Mouse (Mus musculus) thymus, postnatal 10 days (tissue): Measurements from ENCODE around the gene Fosb.

Source experiments
- DNase-seq, 2 experiments: peaks; one replicate each; pipeline ENCODE4 v3.0.0; 2021; ENCODE audit warnings: low spot score in 2 of 2

The Fosb gene

DNA sequence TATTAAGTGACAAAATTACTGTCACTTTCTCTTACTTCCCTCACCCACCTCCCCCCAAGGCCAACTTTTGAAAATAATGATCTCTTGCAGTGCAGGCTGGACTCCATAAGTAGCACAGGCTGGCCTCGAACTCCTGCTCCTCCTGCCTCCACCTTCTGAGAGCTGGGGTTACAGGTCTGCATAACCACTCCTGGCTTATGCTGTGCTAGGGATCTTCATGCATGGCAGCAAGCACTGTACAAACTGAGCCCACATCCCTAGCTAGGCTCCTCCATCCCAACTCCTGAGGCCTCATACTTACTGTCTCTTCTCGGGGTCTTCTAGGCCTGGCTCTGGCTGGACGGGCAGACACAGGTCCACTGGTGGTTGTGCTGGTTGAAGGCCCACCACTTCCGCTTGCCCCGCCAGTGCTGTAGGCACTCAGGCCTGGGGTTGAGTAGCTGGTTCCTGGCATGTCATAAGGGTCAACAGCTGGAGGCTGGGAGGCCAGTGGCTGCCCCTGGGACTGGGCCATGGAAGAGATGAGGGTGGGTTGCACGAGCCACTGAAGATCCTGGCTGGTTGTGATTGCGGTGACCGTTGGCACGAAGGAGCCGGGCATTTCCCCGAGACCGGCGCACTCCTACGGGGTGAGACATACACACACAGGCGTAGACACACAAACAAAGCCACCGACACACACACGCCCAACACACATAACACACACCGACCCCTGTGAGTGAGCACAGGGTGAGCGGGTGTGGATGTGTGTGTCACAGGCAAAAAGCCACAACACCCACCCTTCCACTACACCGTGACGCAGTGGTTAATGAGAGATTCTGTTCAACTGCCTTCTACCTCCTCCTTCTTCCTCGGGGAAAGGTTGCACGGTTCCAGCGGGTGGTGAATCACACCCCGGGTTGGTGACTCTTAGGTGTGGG lies 2.8 kb downstream of the Fosb start:
- no peak for DNase-seq

DNA sequence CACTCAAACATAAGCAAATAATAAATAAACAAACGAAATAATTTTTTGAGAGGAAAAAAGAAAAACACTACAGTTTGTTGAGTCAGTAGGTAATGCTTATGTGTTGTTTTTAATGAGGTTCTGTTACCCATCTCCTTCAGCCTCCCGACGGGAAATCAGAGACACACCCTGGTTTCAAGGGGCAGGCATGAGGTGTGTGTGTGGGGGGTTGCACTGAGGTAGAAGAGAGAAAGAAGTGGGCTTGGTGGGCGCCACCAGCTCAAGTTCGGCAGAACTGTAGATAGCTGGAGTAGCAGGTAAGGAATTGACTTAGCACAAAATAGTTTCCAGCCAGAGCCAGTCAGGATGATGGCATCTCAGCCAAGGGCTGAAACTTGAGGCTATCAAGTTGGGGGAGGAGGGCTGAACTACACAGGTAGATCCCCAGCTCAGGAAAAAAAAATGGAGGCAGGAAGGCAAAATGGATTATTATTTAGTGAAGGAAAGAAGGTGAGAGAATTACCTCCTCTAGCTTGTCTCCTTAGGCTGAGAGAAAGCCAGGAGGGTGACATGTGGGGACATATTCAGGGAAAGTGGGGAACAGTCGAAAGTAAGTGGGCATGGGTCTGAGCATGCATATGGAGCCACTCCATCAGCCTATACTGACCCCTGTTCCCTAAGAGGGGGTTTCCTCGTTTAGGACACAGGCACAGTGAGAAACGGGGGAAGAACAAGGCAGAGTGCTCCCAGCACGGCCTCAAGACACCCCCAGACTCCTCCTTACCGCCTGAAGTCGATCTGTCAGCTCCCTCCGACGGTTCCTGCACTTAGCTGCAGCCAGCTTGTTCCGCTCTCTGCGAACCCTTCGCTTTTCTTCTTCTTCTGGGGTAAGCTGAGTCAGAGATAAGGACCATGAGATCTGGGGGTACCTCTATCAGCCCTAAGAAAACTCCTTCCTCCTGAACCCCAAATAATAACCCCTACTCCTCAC lies 3.8 kb downstream of the Fosb start:
- no peak for DNase-seq

DNA sequence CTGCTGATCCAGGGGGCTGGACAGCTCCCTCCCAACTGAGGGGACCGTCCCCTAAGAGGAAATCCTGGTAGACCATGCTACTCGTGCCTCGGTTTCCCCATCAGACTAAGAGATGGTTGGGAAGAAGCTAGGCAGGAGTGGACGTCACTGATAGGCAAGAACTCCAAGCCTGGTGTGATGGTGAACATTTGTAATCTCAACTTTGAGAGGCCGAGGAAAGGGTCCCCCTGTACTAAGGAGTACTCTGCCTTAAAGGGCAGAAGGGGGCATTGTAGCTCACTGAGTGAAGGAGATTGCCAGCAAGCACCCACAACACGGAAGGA lies 4.5 kb downstream of the Fosb start:
- DNase-seq = no peak

DNA sequence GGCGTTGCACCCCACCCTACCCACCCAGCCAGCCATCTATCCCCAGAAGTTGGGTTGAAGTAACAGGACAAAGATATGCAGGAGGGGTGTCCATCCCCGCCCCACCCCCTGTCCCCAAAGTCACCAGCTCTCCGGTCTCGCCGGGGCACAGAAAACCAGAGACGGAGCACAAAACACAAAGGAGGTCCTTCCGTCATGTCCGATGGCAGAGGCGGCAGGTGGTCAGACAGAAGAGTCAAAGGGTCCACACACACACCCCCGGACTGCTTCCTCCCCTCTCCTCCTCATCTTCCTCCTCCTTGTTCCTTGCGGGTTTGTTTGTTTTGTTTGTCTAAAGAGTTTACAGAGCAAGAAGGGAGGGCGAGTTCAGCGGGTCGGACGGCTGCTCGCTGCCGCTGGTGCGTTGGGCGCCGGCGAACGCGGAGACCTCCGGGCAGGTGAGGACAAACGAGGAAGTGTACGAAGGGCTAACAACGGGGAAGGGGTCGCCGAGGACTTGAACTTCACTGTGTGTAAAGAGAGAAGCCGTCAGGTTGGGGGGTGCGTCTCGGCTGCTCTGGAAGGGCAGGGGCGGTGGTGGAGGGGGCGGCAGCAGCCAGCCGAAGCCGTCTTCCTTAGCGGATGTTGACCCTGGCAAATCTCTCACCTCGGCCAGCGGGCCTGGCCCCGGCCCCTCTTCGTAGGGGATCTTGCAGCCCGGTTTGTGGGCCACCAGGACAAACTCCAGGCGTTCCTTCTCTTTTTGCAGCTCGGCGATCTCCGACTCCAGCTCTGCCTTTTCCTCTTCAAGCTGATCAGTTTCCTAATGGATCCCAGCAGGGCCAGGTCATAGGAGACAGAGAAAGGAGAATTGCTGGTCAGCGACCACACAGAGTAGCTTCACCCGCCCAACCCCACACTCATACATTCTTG lies 5.1 kb downstream of the Fosb start:
- DNase-seq = no peak

DNA sequence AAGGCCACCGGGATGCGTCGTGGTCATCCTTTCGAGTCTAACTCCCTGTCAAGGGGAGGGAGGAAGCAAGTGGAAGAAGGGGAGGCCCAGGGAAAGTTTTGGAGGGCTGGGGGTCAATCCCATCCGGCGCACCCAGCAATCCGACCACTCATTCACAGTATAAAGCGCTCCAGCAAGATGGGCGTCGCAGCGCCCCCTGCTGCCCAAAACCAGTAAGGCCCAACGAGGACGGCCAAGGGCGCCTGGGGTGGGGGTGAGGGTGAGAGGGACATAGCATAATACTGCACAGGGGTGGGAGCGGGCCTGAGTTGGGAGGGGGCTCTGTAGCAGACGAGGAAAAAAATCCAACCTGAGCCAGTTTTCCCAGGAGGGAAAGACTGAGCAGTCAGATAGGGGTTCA lies 6.1 kb downstream of the Fosb start:
- peak; percentile 59 to 84 for DNase-seq

DNA sequence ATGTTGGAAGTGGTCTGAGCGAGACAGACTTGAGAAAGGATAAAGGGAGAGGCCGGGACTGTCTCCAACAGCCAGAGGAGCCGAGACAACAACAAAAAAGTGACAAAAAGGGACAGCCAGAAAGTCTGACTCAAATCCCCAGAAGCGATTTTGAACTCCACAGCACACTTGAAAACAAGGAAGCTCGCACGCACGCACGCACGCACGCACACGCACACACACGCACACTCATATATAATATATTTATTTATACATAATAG lies 6.9 kb downstream of the Fosb start:
- no peak for DNase-seq

DNA sequence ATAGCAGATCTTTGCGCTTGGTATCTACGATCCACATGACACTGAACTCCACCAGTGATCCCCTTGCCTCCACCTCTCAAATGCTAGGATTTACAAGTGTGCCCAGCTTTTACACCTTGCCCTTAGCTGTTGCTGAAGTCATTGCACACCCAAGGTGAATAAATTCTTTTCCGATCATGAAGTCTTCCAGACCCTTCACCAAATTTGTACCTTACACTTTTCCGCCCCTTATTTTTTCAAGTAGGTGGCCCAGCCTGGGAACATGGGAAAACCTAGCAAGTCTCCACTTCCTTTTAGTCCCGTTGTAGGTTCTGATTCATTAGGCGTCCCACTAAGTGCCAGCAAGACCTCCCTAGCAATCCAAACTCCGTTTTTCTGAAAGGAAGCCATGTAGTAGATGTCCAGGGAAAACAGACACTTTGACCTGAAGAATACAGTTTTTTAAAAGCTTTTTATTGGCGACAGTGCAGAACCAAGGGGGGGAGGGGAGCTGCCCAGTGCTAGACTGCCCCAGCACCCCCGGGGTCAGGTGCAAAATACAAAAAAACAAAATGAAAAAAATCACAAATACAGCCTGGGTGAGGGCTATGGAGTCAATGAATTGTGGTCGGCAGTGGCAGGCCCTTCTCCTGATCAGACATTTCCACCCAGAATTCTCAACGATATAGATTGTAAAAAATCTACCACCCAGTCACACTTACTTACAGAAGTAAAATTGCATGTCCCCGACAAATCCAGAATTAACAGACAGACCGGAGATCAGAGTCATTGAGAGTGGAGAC lies 7.4 kb downstream of the Fosb start:
- DNase-seq = no peak

DNA sequence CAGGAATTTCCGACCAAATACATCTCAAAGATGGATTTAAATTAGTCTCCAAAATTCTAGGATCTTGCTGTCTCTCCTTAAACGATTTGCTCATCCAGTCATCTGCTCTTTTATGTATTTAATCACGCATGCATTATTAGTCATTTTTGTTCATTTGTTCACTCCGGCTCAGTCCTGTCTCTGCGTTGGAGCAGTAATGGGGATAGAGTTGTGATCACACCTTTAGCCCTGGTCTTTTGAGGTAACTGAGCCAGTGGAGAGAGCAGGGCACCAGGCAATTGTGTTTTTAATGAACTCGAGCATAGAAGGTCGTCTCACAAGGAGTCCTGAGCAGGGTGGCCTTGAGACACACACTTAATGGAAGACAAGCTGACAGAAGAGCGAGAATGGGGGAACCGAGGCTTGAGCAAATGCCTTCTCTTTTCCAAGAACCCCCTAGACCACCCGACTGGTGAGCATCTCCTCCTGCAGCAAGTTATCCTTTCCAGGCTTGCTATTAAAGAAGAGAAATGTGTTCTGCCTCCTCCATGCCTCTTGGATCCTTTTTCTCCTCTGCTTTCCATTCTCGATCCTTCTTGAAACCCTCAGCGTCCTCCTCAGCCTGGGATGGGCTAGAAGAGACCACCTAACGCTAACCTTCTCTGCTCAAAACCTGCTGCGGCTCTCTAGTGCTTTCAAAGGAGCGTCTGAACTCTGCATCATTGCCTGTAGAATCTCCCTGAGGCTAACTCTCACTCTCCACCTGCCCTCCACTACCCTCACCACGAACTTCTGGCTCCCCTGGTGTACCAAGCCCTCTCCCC lies 8.2 kb downstream of the Fosb start:
- DNase-seq = no peak

DNA sequence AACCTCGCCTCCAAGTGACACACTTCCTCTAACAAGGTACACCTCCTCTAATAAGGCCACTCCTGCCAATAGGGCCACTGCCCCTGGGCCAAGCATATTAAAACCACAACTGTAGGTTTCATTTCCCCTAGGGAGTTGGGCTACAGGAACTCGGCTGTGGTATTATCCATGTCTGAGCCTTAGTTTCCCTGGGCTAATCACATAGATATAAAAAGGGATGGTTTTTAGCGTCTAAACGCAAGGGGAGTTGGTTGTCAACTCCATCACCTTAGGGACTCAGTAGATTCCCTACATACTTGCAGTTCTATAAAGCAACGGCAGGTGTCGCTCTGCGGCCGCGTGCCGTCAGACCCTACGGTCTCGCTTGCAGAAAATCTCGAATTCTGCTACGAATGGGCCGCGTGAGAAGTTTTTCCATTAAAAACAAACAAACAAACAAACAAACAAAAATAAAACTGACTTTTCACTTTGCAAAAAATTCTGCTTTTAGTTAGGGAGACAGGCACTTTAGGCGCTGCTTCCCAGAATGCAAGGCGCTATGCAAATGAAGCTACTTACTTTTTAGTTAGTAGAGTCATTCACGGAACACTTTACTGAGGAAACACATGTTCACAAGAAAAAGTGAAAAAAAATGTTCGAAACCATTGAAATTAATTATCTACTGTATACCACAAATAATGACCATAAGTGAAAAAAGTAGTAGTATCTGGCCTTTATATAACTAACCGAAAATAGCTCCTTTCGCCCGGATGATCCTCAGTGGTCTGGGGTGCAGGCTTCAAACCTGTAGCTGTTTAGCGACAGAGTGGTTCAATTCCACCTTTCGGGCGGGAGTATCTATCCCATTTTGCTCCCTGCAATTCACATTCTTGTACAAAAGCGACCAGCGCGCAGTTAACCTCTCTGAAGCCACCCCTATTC lies 9.1 kb downstream of the Fosb start:
- DNase-seq = peak; percentile 65 to 86

DNA sequence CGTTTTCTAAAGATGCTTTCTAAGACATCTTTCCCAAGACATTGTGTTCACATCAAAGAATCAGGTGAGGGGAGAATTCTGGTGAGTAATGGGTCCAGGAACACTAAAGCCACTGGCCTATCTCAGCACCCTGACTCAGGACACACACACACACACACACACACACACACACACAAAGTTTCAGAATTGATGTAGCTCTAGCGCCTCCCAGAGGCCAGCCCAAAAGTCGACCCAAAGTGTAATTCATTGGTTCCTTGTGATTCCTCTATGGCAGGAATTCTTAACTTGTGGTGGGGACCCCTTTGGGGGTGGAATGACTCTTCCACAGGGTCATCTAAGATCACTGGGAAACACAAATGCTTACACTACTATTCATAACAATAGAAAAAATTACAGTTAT lies 10.7 kb downstream of the Fosb start:
- no peak for DNase-seq

DNA sequence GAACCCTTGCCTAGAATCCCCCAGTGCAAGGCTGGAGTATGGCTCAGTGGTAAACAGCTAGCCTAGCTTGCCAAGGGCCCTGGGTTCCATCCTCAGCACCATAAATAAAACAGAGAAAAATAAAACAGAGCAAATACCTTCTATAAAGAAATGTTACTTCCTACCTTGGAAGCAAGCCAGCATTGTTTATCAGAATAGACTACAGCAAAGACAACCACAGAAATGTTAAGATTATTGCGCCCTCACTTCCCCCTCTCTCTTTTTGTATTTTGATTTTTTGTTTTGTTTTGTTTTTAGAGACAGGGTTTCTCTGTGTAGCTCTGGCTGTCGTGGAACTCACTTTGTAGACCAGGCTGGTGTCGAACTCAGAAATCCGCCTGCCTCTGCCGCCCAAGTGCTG lies 12.1 kb downstream of the Fosb start:
- DNase-seq = no peak

DNA sequence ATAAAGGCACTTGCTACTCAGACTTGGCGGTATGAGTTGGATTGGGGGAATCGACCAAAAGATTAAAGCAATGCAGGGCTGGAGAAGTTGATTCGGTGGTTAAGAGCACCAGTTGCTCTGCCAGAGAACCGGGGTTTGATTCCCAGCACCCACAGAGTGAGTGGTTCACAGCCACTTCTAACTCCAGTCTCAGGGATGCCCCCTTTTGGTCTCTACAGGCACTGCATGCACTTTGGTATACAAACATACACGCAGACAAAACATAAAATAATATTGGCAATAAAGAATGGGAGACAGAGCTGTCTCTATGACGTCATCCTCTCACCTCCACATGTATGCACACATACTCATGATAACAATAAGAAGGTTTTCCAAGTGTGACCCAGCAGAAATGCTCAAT lies 12.8 kb downstream of the Fosb start:
- no peak for DNase-seq

DNA sequence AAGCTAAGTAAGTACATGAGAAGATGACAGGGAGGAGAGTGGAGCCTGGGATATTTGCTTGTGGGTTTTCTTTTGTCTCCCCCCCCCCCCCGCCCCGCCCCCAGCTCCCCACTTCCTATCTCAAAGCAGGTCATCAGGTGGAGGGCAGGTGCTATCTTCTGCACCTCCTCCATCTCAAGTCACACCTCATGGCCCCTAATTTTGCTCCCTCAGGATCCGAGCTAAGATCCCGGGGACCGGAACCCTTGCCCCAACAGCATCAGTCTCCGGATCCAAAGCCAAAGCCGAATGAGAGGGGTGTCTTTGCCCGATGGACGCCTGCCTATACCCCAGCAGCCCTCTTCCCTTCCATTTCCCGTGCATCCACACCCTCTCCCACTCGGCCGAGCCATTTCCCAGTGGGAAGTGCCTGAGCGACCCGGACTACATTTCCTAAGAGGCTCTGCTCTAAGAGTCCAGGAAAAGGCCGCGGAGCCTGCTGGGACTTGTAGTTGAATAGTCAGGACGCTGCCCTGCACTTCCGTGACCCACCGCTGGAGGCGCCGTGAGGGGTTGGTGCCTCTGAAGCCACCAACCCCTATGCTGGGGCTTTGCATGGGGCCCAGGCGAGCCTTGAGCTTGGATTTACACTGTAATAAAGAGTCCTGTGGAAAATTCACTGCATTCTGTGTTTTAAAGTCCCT lies 14.2 kb downstream of the Fosb start:
- DNase-seq = peak; percentile 88 to 98

DNA sequence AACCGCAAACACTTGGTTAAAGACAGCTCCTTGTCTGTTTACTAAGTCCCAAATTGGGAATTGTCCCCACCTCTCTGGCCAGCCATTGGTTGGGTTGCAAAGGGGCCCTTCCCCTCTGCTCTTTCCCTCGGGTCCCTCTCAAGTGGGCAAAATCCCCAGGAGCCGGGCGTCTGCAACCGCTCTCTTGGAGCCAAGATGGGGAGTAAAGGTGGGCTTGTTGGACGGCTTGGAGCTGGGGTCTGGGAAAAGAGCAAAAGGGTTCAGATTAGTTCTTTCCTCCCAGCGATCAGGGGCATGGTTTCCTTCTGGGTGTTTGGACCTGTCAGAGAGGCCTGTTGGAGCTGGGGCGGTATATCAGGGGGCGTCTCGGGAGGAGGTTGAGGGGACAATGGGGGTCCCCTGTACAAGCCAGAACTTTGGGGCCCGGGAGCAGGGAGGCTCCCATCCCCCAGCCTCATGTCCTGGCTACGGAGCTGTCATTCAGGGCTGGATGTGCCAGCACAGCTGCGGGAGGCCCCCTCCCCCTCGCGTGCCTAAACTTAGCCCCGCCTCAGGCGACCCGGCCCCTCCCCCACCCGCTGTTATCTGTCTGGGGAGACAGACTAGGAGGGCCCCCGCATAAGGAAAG lies 18.8 kb downstream of the Fosb start:
- DNase-seq = no peak

DNA sequence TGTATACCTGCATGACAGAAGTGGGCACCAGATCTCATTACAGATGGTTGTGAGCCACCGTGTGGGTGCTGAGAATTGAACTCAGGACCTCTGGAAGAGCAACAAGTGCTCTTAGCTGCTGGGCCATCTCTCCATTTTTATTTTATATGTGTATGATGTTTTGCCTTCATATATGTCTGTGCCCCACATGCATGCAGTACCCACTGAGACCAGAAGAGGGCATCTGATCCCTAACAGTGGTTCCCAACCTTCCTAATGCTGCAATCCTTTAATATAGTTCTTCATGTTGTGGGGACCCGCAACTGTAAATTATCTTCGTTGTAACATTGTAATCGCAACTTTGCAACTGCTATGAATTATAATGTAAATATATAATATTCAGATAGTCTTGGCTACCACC lies 25.1 kb downstream of the Fosb start:
- DNase-seq = peak in 1 of 2 experiments; percentile 73

DNA sequence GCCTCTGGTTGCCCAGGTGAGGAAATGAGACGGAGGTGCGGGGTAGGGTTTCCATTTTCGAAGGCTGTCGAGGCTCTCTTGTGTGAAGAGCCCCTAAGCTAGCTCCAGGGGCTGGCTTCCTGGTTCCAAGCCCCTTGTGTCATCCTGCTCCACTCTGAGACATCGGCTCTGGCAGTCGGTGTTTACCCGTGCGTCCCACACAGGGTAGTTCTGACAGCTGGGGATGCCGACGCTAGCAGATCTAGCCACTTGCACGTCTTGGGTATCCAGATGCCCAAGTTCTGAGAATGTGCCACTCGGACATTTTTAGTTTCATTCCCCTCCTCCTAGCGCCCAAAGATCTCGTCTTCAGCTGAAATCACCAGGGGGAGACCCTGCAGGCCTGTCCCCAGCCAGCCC lies 26.4 kb downstream of the Fosb start:
- DNase-seq = no peak

DNA sequence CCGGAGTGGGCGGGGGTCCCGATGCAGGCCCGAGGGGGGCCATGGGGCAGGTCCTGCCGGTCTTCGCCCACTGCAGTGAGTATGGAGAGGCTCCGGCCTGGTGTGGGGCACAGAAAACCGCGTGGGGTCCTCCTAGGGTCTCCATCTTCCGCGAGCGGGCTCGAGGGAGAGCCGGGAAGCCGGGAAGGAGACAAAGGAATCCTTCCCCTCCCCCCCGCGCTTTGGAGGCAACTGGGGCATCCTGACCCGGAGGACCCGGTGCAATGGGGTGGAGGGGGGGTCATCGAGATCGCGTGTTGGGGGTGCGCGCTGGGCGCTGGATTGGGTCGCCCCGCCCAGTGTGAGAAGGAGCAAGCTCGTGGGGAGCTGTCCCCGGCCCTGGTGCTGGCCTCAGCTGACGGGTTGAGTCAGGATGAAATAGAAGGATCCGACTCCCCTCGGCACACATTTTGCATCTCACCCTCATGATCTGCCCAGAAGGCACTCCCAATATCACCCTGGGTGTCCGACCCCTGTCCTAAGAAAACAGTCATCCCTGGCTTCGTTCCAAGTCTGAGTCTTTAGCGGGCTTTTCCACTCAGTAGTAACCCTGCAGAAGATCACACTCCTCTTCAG lies 27.0 kb downstream of the Fosb start:
- DNase-seq = peak in 1 of 2 experiments; percentile 35

DNA sequence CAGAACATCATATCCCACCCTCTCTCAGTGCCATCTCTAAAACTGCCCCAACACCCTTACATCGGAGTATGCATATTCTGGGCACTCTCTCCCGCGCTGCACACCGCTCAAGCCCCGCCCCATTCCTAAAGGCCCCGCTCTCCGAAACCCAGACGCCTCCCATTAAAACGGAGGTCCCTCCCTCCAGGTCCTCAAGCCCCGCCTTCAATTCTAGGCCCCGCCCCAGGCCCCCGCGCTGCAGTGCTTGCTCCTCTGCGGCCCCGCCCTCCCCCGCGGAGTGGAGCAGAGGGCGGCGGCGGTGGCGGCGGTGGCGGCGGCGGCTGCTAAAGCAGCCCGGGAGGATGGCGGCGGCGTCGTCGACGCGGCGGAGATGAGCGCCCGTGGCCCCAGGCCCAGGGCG lies 27.5 kb downstream of the Fosb start, which contains the start of gene Rtn2:
Rtn2 (plus strand) TSS at position 240 of the 400 bp plus-strand sequence.
- DNase-seq = peak; percentile 53 to 56
